Mouse (Mus musculus): ENCODE measurements at regions not wholly inside any gene's neighbourhood (a gene's known extent, or its start where the extent isn't known, plus 50 kb on each side); places are given as distances from the start of the nearest gene placed in this dataset.

DNA sequence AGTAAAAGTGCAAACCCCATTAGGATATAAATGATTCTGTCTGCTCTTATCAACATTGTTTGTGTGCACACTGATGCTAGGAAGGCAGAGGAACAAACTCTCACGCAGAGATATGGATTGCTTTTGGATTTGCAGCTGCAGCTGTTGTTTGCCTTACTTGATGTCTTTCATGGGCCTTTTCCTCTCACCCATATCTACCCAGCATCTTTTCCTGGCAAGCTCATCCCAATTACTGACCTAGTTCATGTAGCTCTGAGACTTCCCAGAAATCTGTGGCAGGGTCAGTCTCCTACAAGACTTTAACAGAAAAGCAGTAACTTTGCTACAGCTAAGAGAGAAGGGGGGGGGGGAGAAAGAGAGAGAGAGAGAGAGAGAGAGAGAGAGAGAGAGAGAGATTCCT is 189.9 kb downstream of the Gnat3 start:
- no peaks in the 10 kb centered on the region for H3K4me1 ChIP-seq (replicated peaks; ENCODE audit: control insufficient read depth, insufficient read depth, low read length)
- H3K27ac ChIP-seq = no peak overlapping the region
- ATAC-seq (ENCODE audit: low FRiP score) (no peak), DNase-seq (ENCODE audit: low spot score) (no peak)
- no peak overlapping the region for H3K4me3 ChIP-seq (replicated peaks; ENCODE audit: low read length)
- H3K9me3 ChIP-seq (ENCODE audit: control insufficient read depth, low read length) = no peaks in the 10 kb centered on the region
- H3K36me3 ChIP-seq (replicated peaks; ENCODE audit: control insufficient read depth, insufficient read depth) = no peaks in the 10 kb centered on the region
- no peak overlapping the region for H3K9ac ChIP-seq
- no peak overlapping the region for H3K4me2 ChIP-seq (replicated peaks)
- no peaks in the 10 kb centered on the region for H3K27me3 ChIP-seq (ENCODE audit: control insufficient read depth, insufficient read depth, low read length)
- 75% methylated on average over 1 of the region's 1 CpGs for WGBS

DNA sequence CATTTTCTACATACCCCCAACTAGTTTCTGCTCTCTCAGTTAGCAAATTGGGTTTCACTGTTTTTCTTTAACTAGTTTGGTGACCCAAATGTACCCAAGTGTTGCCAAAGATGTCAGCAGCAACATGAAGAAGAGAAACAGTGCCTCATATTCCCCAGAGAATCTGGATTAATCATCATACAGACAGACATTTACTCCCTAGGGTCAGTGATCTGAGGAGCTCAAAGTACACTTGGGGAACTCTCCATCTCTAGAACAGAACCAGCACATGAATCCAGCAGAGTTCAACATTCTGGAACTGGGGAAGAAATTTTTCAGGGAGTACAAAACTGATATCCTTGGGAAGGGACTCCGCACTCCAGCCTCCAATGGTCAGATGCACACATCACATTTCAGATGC is 191.4 kb downstream of the Gnat3 start:
- H3K9ac ChIP-seq = no peak overlapping the region
- no peak overlapping the region for H3K27ac ChIP-seq
- DNase-seq (ENCODE audit: low spot score) (no peak), ATAC-seq (ENCODE audit: low FRiP score) (no peak)
- no peaks in the 10 kb centered on the region for H3K27me3 ChIP-seq (ENCODE audit: control insufficient read depth, insufficient read depth, low read length)
- 100% methylated on average over 1 of the region's 1 CpGs for WGBS
- no peaks in the 10 kb centered on the region for H3K4me1 ChIP-seq (replicated peaks; ENCODE audit: control insufficient read depth, insufficient read depth, low read length)
- no peak overlapping the region for H3K4me2 ChIP-seq (replicated peaks)
- H3K9me3 ChIP-seq (ENCODE audit: control insufficient read depth, low read length) = no peaks in the 10 kb centered on the region
- no peak overlapping the region for H3K4me3 ChIP-seq (replicated peaks; ENCODE audit: low read length)
- no peaks in the 10 kb centered on the region for H3K36me3 ChIP-seq (replicated peaks; ENCODE audit: control insufficient read depth, insufficient read depth)

DNA sequence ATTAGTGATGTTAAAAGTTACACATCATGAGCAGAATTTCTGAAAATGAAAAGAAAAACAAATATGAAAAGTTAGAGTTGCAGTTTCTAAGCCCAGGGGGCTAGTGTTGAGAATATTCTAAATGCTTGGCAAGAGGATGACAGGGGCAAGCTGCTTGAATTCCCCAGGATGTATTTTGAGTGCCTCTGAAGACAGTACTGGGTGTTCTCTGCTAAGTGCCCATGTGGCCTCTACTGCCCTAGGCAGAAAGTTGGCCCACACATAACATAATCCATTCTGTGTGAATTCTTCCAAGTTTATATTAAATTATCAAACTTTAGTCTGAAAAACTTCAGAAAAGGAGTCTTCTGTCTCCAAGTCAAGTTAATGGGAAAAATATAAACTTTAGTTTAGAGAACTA is 196.6 kb downstream of the Gnai1 start:
- no peaks in the 10 kb centered on the region for H3K9me3 ChIP-seq (ENCODE audit: control insufficient read depth, low read length)
- no peak overlapping the region for H3K4me2 ChIP-seq (replicated peaks)
- no peaks in the 10 kb centered on the region for H3K36me3 ChIP-seq (replicated peaks; ENCODE audit: control insufficient read depth, insufficient read depth)
- DNase-seq (ENCODE audit: low spot score) = no peak
- H3K9ac ChIP-seq = no peak overlapping the region
- no peaks in the 10 kb centered on the region for H3K27me3 ChIP-seq (ENCODE audit: control insufficient read depth, insufficient read depth, low read length)
- H3K4me1 ChIP-seq (replicated peaks; ENCODE audit: control insufficient read depth, insufficient read depth, low read length) = no peaks in the 10 kb centered on the region
- no peak overlapping the region for H3K27ac ChIP-seq
- H3K4me3 ChIP-seq (replicated peaks; ENCODE audit: low read length) = no peak overlapping the region
- ATAC-seq (ENCODE audit: low FRiP score) = no peak

DNA sequence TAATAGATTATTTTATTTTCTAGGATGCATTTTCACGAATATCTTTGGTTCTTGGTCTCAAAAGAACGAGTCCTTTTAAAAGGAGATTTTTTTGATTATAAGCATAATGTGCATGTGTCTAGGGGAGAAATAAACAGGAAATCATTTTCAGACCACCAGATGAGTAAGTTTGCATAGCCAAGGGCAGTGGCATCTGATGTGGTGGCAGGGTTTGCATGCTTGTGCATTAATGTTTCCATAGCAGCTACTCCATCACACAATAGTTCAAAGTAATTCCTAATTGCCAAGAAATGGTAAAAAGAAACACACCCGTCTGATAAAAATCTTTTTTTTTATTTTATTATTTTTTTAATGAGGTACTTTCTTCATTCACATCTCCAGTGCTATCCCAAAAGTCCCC is 182.3 kb downstream of the Gnai1 start:
- DNase-seq (ENCODE audit: low spot score) (no peak), ATAC-seq (ENCODE audit: low FRiP score) (no peak)
- Histone ChIP-seq H3K27ac (no peak overlapping the region), H3K4me3 (replicated peaks; ENCODE audit: low read length) (no peak overlapping the region), H3K27me3 (ENCODE audit: control insufficient read depth, insufficient read depth, low read length) (no peaks in the 10 kb centered on the region), H3K9ac (no peak overlapping the region), H3K4me1 (replicated peaks; ENCODE audit: control insufficient read depth, insufficient read depth, low read length) (no peaks in the 10 kb centered on the region), H3K4me2 (replicated peaks) (no peak overlapping the region), H3K36me3 (replicated peaks; ENCODE audit: control insufficient read depth, insufficient read depth) (no peaks in the 10 kb centered on the region), H3K9me3 (ENCODE audit: control insufficient read depth, low read length) (no peaks in the 10 kb centered on the region)
- WGBS = 90% methylated on average over 3 of the region's 3 CpGs

DNA sequence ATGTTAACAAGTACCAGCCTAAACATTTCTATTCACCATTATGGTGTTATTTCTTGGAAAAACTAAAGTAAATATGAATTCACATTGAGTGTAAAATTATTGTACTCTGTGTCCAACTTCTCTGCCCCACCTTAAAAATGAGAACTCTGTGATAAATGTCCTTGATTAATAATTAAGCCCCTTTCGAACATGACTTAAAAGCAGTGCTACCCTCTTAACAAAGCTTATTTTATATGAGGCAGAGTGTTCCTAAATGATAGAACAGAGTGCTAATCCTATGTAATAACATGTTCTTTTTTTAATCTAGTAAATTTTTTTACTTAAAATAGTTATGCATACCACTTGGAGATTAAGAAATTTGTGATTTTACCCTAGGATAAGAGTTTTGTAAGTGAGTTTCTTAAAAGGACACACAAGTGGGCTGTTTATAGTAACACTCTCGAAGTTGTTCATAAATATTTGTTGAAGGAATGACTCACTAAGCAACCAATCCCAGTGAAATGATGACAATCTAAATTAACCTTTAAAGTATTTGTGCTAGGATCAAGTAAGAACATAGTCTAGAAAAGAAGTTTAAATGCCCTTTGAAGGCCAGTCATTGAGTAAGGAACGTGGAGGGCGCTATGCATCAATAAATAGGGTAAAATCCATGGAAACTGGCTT is 148.6 kb downstream of the Gnai1 start:
- H3K4me2 ChIP-seq (replicated peaks) = no peak overlapping the region

More for the DNA sequence above, 148.6 kb downstream of the Gnai1 start:
- Histone ChIP-seq H3K4me3 (replicated peaks; ENCODE audit: low read length) (no peak overlapping the region), H3K4me1 (replicated peaks; ENCODE audit: control insufficient read depth, insufficient read depth, low read length) (no peaks in the 10 kb centered on the region), H3K9me3 (ENCODE audit: control insufficient read depth, low read length) (no peaks in the 10 kb centered on the region), H3K9ac (no peak overlapping the region), H3K36me3 (replicated peaks; ENCODE audit: control insufficient read depth, insufficient read depth) (no peaks in the 10 kb centered on the region), H3K27ac (no peak overlapping the region), H3K27me3 (ENCODE audit: control insufficient read depth, insufficient read depth, low read length) (no peaks in the 10 kb centered on the region)
- 82% methylated on average over 4 of the region's 4 CpGs for WGBS
- no peak for ATAC-seq (ENCODE audit: low FRiP score)
- DNase-seq (ENCODE audit: low spot score) = no peak

All from hindbrain, embryonic 14.5 days (tissue).